Mouse (Mus musculus) cerebellum, adult 18-20 months (tissue): Measurements from ENCODE around the gene Ldb2.

Experiments
- DNase-seq, 2 experiments: peaks; one replicate each; pipeline ENCODE4 v3.0.0; 2021

Ldb2 gene

DNA sequence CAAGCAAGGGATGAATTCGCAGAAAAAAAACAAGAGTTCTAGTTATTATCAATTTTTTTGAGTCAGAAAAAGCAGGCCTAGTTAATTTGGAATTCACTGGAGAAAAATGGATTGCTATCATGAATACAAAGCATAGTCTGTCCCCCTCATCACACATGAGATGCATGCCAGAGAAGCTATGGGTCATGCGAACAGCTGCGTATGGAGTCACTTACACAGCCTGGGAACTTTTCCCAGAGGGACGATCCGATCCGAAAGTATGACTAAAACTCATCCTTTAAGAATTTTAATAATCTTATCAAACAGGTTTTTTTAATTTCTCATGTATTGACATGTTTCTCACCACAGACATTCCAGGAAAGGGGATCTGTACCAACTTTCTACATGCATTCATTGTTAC lies 163.9 kb downstream of the Ldb2 start:
- DNase-seq: no peak

DNA sequence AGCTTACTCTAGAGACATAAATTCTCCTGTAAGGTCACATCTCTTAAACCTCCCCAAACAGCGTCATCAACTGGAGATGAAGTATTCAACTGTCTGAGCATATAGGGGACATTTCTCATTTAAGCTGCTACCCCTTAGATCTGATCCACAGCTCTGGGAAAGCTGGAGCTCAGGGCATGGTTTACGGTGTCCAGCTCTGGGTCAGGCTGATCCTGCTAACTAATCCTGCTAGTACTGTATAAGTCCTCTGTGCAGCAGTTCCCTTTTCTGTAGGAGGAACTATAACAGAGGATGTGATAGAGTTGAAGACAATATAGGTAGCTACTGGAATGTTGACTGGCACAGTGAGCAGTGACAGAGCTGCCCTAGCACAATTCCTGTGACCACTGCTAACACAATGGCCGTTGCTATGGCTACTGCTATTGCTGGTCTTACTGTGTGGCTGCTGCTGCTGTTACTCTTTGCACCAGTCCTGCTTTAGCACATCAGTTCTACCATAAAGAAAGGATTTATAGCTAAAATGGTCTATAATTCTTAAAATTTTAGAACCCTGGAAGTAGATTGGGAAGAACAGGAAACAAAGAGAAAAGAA lies 170.3 kb downstream of the Ldb2 start:
- no peak for DNase-seq

DNA sequence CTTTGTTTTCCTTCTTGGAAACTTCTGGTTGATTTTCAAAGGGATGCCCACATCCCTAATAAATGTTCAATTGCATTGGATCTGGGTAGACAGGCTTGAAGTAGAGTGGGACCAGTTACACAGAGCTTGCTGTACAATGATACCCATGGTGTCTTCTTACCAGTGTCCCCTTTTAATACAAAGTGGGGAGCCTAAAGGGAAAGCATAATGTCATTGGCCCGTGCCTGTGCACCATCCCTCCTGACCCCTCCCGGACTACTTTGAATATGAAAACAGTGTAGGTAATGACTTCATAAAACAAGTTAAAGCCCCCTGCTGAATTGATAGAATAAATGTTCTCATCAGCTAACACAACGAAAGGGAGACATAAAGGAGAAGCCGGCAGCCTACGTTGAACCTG lies 172.0 kb downstream of the Ldb2 start:
- no peak for DNase-seq

DNA sequence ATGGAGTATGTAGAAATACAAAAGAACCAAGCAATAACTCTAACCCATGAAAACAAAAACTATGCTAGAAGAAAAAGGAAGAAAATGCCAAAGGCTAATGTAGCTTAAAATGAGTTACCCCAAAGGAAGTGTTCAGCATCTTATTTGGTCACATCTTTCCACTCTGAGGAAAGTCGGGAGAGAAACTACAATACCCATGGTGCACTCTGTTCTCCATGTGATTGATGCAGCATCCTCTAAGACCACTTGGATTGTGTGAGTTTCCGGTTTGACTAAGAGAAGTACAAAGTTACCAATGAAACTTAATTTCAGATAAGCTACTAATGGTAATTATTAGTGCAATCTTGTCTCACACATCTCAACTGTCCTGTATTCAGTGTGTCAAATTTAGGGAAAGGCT lies 172.6 kb downstream of the Ldb2 start:
- DNase-seq: no peak

DNA sequence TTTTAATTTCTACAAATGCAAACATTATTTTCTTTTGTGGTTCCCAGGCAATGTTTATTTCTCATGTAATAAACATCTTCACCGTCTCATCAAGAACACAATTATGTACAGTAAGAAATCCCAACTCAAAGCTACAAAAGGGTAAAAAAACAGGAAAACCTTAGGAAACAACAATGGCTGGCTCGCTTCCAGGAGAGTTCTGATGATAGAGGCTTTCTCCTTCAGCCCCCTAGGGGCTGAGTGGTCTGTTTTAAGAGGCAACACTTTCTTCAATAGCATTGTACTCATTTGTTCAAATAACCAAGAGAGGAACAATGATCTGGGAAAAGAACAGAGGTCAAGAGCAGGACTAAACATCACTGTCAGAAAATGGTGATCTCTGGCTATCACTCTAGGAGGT lies 173.4 kb downstream of the Ldb2 start:
- no peak for DNase-seq

DNA sequence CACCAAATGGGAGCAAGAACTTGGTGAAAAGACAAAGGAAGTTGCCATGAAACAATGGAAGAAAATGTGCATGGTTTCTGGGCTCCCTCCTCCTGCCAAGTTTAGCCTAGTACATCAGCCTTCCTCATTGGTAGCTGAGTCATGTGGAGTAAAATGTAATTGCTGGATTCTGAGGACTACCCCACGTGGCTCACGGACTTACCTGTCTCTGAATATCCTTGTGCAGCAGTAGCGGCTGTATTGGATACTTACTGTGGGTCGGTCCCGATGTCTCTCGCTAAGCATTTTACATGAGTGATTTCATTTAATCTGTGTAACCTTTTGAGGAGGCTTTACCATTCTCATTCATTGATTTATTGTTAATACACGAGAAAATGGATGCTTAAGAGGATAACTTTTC lies 183.8 kb downstream of the Ldb2 start:
- DNase-seq: no peak

DNA sequence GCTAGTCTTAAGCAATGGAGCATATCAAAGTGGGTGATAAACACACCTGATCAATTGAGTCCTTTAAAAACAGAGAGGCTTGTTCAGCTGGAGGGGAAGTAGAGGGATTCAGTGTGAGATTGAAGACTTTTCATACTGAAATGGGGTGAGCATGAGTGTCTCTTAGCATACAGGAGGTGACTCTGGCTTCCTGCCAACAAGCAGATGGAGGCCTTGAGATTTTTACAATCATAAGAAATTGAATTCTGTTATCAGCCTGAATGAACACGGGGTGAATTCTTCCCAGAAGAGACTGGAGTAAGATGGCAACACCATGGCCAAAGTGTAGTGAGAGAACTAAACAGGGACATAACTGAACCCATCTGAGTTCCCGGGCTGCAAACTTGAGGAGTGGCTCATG lies 190.6 kb downstream of the Ldb2 start:
- no peak for DNase-seq

DNA sequence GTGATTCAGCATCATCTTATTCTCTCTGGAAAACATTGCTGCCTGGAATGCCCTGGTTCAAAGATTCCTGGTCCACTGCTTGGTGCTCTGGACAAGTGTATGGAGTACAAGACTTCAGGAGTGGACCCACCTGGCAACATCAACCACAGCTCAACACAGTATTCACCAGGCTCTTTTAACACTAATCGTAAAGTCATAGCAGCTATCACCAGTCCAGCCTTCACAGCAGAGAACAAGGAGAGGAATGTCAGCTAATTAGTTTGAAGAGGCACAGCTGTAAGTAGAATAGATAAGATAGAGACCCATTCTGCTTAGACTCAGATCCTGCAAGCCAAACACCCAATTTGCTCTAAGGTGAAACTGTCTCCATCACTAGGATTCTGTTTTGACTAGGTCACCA lies 198.1 kb downstream of the Ldb2 start:
- DNase-seq: no peak

DNA sequence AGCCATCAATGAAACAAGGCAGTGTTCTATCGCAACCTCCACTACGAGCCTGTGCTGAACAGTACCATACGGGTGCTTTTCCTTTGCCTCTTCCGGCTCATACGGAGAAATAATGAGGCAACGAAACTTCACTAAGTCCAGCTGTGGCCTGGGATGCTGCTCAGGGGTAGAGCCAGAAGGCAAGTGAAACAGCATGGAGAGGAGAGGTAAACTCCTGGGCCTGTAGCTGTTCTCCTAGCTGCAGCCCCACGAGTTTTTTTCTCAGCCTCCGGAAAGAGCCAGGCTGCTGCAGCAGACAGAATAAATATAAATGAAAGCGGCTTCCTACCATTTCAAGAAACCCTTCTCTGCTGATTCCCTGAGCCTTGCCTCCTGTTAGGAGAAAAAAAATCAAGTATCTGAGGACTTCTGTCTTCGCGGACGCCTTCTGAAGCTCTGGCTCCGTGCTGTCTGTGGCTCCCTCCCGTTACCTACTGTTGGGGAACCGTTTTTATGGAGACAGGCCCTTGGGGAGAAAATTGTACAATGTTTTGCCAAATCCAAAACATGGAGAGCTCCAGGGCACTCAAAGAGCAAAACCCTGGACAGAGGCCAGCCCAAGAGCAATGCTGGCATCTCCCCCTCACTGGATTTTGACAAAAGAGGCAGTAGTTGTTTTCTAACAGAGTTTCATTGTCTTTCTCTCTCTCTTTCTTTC lies 205.8 kb downstream of the Ldb2 start:
- DNase-seq: no peak

DNA sequence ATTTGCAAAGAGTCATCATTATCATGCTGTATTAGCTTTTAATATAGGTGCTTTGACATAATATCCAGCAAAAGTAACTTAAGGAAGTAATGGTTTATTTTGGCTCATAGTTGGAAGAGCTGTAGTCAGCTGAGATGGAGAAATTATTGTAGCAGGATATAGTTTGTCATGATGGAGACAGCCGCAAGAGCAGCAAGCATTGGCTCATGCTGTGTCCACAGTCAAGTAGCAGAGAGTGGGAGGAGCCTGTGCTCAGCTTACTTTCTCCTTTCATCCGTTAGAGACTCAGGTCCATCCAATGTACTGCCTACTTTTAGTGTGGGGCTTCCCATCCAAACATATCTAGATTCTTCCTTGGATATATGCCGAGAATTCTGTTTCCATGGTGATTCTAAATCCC lies 208.7 kb downstream of the Ldb2 start:
- DNase-seq: no peak

DNA sequence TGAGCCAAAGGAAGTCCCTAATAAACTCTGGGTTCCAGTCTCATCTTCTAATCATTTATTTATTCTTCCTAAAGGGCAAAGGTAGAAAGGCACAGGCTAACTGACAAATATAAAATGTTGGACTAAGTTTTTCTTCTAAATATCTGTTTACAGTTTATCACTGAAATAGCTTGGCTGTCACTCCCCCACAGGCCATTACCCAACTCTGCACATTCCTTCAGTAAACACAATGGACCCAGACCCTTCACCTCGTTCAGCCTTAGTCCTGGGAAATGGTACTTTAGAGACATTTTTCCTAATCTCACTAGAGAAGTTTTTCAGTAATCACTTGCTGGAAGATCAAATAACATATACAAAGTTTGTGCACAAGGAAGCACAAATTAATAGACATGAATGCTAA lies 210.2 kb downstream of the Ldb2 start:
- no peak for DNase-seq

DNA sequence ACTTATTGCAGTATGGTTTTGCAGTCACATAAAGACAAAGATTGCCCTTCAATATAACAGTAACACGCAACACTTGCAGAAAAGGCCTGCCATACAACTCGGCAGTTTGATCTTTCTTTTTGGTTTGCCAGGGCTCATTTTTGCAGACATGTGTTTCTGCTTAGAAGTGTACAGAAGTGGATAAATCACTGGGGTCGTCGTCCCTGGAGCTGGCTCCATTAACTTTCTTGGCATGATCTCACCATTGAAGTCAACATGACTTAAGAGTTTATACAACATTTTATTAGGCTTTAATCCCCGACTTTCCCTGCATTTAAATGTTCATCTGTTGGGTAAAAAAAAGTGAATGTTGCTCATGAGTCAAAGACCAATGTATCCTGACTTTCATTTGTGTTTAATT lies 212.9 kb downstream of the Ldb2 start:
- DNase-seq: no peak

DNA sequence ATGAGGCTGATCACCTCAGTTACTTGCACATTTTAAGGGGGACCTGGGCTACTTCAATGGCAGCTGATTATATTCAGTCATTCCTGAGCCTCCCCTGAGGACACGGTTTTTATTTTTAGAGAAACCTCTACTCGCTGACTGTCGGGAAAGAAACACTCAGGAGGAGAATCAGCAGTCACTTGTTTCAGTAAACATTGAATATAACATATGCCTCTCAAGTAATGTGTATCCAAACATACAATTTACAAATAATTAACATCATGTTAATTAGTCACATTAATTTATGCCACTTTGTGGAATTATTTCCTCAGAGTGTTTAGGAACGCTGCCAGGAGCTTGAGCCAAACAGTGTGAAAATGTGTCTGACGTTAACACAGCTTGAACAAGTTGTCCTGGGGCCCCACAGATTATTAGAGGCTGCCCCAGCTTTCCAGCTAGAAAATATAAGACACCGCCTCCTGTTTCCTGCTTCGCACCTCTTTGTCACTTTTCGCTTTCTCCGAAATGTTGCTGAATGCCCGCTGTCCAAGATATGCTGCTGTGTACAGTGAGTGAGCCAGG lies 219.5 kb downstream of the Ldb2 start:
- DNase-seq: no peak

DNA sequence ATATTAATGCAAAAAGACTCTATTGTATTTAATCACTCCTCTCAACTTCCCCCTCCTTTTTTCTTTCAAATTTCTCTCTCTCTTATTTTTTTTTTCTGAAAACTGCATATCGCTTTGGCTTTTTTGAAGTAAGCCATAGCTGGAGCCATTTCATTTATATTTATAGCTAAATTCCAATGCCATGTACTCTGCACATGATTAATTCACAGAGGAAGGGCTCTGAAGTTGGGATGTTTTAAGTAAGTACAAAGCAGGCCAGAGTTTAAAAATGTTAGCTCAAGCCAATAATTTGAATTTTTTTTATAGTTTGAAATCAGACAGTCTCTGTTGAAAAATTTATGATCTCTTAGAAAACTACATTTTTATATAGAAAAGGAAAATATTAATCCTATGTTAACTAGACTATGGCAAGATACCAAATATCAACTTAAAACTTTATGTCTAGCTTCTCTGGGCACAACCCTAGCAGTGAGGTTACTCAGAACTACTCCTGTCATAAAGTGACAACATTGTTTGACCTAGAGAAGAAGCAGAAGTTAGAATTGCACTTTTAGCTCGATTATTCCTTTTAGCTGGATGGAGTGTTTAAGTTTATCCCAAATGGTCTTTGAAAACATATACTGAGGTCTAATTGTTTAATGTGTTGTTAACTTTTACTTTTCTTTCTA lies 222.7 kb downstream of the Ldb2 start:
- DNase-seq: no peak

DNA sequence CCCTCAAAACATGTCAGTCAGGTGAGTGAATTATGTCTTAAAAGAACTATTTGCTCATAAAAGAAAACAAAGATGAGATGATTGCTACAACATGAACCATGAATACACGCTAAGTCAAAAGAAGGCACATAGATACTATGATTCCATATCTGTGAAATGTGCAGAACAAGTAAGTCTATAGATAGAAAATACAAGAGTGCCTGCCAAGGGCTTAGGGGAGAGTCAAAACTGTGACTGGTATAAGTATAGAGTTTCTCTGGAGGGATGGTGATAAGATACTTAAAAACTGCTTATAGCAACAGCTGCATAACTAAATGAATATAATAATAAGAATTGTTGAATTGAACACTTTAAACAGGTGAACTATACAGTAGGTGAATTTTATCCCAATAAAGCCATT lies 224.8 kb downstream of the Ldb2 start:
- no peak for DNase-seq

DNA sequence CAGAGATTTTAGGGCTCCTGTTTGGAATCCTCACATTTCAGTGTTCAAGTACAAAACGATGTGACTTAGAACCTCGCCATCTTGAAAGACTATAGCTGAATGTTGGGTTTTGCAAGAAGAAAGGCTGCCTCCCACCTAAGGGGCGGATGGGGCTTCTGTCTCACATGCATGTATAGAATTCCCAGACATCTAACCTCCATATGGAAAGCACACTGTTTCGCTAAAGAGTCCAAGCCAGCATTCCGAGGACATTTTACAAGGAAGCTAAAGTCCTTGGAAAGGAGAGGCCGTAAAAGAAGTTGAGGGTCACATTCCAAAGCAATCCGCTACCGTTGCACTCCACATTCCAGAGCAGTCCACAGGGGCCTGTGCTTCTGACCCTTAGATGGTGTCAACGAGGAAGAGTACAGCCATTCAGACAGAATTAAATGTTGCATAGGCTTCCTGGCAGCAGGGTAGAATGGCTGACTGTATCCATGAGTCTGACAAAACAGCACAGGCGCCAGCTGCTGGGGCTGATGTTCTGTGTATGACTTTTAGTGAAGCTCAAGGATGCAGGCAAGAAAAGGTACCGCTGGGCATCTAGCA lies 245.6 kb downstream of the Ldb2 start:
- no peak for DNase-seq

DNA sequence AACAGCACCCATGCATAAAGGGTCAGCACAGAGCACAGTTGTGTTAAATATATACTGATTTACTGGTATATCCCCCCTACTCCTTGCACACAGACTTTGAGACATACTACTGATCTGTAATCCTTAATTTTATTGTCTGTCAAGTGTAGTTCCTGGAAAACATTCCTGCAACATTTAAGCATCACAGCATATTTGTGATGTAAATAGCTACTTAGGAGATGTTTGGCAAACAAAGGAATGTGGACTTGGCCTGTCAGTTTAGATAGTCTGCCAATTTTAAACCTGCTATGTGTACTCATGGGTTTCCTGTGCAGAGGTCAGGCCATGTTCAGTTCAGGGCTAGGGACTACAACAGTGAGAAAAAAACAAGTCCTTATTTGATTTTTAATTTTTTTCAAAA lies 246.3 kb downstream of the Ldb2 start:
- DNase-seq: no peak

DNA sequence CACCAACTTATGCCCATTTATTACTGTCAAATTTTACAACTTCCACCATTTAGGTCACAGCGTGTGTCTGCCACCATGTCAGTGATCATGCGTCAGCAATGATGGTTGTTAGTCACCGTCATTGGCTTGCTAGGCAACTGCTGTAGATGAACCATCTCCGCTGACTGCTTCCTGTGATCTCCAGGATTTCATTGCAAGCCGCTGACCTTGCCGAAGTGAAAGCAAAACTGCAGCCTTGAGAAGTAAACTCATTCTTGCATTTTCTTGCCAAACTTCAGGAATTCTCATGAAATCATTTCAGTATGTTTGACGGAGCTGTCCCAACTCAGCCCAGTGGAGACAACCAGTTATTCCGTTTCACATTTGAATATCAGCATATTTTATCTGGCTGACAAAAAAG lies 247.4 kb downstream of the Ldb2 start:
- no peak for DNase-seq

DNA sequence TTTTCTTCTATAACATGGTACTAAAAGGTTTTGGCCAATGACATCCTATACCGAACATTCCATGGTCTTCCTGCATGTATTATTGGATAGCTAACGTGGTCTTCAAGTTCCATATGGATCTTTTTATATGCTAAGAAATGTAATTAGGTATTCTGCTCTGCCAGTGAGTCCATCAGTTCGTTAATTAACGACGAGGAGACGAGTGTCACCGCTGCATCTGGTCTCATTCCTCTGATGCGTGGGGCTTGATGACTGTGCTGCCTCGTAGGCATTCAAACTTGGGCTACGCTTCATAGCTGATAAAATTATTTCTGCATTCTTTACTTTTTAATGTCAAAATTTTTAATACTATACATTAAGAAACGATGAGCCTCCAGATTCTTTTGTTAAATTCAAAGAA lies 251.0 kb downstream of the Ldb2 start:
- DNase-seq: no peak

DNA sequence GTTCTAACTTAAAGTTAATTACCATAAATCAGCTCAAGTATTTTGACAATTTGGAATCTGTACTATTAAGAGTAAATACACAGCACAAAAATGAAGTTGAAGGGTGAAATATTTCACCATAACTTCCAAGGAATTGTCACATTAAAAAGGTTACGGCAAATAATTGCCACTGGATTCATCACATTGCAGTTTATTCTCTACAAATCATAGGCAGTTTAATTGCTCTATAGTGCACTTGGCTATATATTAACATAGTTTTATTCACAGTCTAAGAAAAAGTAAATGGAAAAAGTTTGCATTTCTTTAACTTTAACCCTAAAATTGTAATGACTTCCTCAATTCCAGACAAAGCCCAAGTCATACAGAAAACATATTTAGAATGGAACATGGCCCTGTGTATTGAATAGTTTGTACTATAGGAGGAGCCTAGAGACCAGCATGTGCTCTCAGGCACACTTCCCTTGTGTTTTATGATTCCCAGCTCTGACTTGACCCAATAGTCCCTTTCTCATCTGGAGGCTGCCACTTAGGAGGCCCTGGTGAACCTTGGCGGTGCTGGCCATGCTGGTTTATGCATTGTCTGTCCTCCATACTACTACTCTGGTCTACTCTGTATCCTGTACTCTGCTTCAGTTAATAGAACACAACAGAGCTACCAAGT lies 255.9 kb downstream of the Ldb2 start:
- no peak for DNase-seq

DNA sequence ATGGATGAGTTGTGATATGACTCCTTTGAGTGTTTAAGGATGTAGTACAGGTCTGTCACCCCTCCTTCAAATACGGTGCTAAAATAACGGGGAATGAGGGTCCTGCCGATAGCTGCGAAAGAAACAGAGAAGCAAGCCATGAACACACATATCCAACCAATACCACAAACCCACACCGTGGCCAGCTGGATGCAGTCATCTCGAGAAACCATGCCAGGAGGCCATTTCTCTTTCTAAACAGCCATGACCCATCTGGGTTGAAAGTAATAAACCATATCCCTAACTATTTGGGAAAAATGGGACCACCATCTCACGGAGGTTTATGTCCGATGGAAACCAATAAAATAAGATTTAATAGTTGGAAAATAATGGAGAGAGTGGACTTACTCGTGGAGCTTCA lies 257.7 kb downstream of the Ldb2 start:
- no peak for DNase-seq

DNA sequence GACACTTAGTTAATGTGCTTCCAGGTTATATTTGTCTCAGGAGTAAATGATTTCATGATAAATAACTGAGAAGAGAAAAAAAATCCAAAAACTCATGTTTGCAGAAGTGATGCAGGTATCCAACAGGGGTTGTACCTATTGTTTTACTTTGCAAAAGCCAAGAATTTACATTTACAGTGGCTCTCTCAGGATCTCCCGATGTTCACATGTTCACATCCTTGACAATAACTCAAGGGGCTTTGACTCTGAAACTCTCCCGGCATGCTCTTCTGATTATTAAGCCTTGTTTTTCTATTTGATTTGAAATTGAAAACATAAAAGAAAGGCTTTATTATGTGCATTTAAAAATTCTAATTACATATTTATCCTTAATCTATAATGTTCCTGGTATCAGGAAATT lies 260.8 kb downstream of the Ldb2 start:
- DNase-seq: no peak

DNA sequence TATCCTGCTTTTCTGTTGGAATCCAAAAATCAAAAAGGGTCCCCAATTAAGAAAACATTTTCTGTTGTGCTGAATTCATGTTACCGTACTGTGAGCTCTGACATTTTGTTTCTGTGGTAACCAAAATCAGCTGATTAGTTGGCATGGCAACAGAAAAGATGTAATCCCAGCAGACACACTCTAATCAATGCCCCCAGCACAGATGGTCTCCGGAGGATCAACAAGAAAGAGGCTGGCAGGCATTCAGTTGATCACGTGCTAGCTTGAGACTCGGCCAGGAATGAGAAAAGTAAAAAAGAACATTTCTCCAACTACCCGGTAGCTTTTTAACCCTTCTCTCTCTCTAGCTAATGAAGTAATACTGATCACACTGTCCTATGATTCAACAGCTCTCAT lies 261.5 kb downstream of the Ldb2 start:
- peak; percentile 3 for DNase-seq
